Mouse (Mus musculus) layer of hippocampus, postnatal 36 days (tissue): ENCODE data around the gene Fam110a. TPM values are rescaled to one million over a fixed set of nuclear protein-coding genes. Genes with fewer than 3 reads are reported as not detected.
"Not testable (repeated sequence)": the region's sequence is repeated elsewhere in the genome, so short reads cannot be mapped to it uniquely, and the experiment has no call there.

Experiments
- DNase-seq, 2 experiments: peaks; one replicate each; pipeline ENCODE4 v3.0.0; 2022
- total RNA-seq, 2 experiments: library from RNA; stranded (reverse); gene quantifications; 2 replicates each; pipeline ENCODE4 v1.2.3; 2021

Fam110a gene
- total RNA-seq, 2 experiments from 2014 or later: 7.2 to 7.4 TPM

GRCm38 (mm10) chr2:151997190-151997575, 17.2 kb upstream of the Fam110a start:
- not testable (repeated sequence) for DNase-seq

- peak; percentile 75 for DNase-seq
These were observed 16.5 kb upstream of the Fam110a start, which contains the start of gene Slc52a3 for GRCm38 (mm10) chr2:151996229-151997189. TSS of gene Slc52a3 (plus strand) at chr2:151996511.

GRCm38 (mm10) chr2:151994350-151995122, 14.5 kb upstream of the Fam110a start:
- peak; percentile 65 to 75 for DNase-seq

GRCm38 (mm10) chr2:151991446-151991845, 11.4 kb upstream of the Fam110a start:
- DNase-seq: no peak

- no peak for DNase-seq
These were observed 11.0 kb upstream of the Fam110a start for GRCm38 (mm10) chr2:151990985-151991394.

GRCm38 (mm10) chr2:151988978-151989377, 9.0 kb upstream of the Fam110a start:
- no peak for DNase-seq

GRCm38 (mm10) chr2:151986958-151987357, 6.9 kb upstream of the Fam110a start:
- DNase-seq: no peak

GRCm38 (mm10) chr2:151985426-151986172, 5.6 kb upstream of the Fam110a start:
- DNase-seq: no peak

- DNase-seq: no peak
These were observed 4.0 kb upstream of the Fam110a start for GRCm38 (mm10) chr2:151984019-151984418.

- DNase-seq: no peak
These were observed 2.5 kb upstream of the Fam110a start for GRCm38 (mm10) chr2:151982476-151982875.

- DNase-seq: no peak
These were observed 1.2 kb upstream of the Fam110a start for GRCm38 (mm10) chr2:151981268-151981667.

GRCm38 (mm10) chr2:151980355-151980693, 305 bp upstream of the Fam110a start:
- DNase-seq: no peak

- DNase-seq: no peak
These were observed 1.5 kb downstream of the Fam110a start for GRCm38 (mm10) chr2:151978494-151978893.

GRCm38 (mm10) chr2:151977689-151978440, 2.2 kb downstream of the Fam110a start:
- no peak for DNase-seq

- no peak for DNase-seq
These were observed 4.0 kb downstream of the Fam110a start for GRCm38 (mm10) chr2:151976067-151976466.

- DNase-seq: no peak
These were observed 4.7 kb downstream of the Fam110a start for GRCm38 (mm10) chr2:151975295-151975694.

- no peak for DNase-seq
These were observed 6.1 kb downstream of the Fam110a start for GRCm38 (mm10) chr2:151973595-151974562.

- DNase-seq: no peak
These were observed 7.0 kb downstream of the Fam110a start for GRCm38 (mm10) chr2:151972880-151973594.

GRCm38 (mm10) chr2:151971748-151972147, 8.3 kb downstream of the Fam110a start:
- DNase-seq: no peak
